Mouse (Mus musculus): ENCODE data around the gene Txnip. TPM values are rescaled to one million over a fixed set of nuclear protein-coding genes. Genes with fewer than 3 reads are reported as not detected.
"Not testable (repeated sequence)": the region's sequence is repeated elsewhere in the genome, so short reads cannot be mapped to it uniquely, and the experiment has no call there.

Gene Txnip
- total RNA-seq (2015) (103 and 139 TPM in 2 replicates), total RNA-seq (2017) (94.6 and 128 TPM in 2 replicates)

DNA sequence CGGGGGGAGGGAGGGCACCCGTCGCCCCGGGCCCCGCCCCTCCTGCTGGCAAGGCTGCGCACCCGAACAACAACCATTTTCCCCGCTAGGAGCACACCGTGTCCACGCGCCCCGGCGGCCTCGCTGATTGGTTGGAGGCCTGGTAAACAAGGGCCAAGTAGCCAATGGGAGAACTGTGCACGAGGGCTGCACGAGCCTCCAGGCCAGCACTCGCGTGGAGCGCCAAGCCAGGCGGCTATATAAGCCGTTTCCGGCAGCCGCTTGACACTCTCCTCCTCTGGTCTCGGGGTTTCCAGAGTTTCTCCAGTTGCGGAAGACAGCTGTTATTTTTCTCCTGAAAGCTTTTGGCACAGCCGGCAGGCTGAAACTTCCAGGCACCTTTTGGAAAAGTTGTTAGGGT is at the start of gene Txnip:
Gene Txnip, plus strand, starts transcription at position 264 of the 400 bp plus-strand sequence.
- peak; percentile 87 for ATAC-seq (replicated peaks; ENCODE audit: poor library complexity)

DNA sequence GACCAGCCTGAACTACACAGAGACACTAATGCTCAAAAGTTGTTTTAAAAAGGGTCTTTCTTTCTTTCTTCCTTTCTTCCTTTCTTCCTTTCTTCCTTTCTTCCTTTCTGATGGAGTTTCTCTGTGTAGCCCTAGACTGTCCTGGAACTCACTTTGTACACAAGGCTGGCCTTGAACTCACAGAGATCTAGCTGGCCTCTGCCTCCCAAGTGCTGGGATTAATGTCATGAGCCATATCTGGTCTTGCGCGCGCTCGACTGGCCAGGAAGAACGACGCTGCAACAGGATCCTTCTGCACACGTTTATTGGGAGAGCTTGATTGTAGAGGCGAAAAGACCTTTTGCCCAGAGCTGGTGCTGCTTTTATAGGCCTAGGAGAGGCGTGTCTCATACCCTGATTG is 49.8 kb upstream of the Txnip start:
- not testable (repeated sequence) for ATAC-seq (replicated peaks; ENCODE audit: poor library complexity)

DNA sequence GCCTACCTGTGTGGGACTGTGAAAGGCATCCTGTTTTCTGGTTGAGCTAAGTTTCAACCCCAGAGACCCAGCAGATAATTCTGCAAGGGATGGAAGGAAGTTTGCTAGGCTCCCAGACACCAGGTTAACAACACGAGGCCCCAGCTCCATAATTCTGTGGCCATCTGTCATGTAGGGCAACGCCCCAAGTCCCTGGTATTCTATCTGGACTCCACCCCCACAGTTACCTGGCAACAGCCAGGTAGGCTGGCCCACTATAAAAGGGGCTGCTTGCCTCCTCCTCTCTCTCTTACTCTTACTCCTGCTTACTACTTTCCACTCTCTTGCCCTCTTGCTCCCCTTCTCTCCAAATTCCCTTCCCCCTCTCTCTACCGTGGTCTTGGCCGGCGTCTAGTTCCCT is 37.6 kb upstream of the Txnip start:
- ATAC-seq (replicated peaks; ENCODE audit: poor library complexity): no peak

DNA sequence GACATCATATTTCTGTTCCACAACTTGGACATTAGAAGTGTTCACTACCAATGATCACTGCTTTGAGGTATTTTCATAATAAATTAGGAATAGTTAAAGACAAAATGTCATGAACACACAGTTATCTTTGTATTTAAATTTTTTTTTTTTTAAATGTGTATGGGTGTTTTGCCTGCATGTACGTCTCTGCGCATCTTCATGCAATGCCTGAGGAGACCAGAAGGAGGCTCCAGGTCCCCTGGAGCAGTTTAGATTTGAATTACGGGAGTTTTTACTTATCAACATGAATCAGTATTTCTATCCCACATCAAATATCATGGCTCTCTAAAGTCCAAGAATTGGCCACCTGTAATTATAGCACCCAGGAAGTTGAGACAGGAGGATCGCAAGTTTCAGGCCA is 35.6 kb upstream of the Txnip start:
- ATAC-seq (replicated peaks; ENCODE audit: poor library complexity): peak; percentile 60

DNA sequence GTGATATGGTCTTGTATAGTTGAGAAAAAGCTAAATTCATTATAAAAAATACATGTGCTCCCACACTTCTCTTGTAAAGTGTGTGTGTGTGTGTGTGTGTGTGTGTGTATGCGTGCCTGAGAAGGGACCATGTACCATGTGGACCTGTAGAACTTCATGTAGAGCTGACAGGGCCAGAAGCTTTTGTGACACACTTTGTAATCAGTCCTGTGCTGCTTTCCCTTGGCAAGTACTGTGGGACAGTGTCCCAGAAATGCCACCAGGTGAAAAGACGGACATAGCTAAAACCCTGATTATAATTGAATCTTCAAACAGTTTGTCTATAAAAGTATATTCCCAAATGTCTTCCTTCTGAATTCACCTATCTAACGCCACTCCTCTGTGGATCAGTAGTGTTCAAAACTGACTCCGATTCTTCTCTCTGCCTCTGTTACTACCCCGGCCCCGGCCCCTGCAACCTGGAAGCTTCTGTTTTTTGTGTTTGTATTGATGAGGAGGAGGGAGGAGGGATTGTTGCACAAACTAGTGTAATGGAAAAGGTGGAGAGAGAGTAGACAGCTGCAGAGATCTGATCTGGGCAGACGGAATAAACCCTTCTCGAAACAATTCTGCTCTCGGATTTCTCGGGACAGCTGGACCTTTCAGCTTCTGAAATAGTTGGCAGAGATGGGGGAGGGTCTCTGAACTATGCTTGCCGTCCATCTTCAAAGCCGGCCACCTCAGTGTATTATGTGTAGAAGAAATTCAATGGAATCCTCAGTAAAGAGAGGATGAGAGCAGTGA is 33.5 kb upstream of the Txnip start:
- ATAC-seq (replicated peaks; ENCODE audit: poor library complexity): no peak

DNA sequence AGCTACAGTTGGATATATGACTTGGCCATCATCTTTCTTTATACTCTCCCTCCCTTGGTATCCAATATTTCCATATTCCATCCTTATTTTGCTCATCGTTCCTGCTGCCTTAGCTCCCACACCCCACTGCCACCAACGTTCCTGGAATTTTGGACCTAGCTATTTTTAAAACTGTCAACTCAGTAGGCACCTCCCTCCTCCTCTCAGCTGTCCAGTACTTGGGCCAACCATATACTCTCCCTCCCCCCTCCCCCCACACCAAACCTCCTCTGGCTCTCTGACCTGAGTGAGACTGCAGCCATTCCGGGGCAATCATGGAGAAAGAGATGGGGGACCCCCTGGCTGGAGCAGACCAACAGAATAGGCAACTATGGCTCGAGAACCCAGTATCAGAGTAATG is 32.8 kb upstream of the Txnip start, which contains the start of gene Hfe2:
Gene Hfe2, plus strand, starts transcription at position 259 of the 400 bp plus-strand sequence.
- ATAC-seq (replicated peaks; ENCODE audit: poor library complexity): no peak

DNA sequence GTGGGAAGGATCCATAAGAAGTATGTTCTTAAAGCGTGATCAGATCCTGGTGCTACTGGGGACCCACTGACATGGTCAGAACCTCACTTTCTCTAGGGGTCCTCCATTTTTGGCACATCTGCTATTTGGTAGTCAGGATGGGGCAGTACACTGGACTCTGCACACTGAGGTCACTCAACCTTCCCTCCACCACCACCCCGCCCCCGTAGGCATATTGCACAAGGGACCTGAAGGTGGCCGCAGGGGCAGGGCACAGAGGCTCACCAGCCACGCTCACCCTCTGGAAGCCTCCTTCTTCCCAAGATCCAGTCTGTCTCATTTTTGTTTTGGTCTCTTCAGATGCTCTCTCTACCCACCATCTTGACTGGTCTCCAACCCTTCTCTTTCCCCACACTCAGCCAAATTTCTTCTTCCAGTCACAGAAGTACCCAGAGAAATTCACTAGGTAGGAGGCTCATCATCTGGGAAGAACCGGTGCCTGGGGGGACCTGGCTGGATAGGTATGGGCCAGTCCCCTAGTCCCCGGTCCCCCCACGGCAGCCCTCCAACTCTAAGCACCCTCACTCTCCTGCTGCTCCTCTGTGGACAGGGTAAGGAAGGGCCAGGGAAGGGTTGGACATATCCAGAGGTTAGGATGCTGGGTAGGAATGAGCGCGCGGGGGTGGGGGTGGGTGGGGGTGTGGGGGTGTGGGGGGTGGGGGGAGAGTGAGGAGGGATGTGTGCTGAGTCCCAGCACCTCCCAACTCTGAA is 31.6 kb upstream of the Txnip start:
- no peak for ATAC-seq (replicated peaks; ENCODE audit: poor library complexity)

DNA sequence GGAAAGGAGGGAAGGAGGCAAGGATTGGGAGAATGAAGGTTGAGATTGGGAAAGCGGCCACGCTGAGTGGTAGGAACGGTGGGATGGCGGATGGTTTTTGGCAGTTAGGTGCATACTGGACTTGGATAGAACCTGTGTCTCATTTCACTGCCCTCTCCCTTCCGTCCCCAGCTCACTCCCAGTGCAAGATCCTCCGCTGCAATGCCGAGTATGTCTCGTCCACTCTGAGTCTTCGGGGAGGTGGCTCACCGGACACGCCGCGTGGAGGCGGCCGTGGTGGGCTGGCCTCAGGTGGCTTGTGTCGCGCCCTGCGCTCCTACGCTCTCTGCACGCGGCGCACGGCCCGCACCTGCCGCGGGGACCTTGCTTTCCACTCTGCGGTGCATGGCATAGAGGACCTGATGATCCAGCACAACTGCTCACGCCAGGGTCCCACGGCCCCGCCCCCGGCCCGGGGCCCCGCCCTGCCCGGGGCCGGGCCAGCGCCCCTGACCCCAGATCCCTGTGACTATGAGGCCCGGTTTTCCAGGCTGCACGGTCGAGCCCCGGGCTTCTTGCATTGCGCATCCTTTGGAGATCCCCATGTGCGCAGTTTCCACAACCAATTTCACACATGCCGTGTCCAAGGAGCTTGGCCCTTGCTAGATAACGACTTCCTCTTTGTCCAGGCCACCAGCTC is 30.8 kb upstream of the Txnip start:
- no peak for ATAC-seq (replicated peaks; ENCODE audit: poor library complexity)

DNA sequence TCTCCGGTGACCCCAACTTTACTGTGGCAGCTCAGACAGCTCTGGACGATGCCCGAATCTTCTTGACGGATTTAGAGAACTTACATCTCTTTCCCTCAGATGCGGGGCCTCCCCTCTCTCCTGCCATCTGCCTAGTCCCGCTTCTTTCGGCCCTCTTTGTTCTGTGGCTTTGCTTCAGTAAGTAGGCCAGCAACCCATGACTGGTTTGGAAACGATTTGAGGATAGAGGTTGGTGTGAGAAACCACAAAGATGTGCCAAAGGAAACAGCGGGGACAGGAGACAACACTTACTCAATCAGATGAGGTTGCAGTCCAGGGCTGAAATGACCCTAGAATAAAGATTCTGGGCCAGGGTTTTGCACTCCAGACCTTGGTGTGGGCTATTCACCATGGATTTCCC is 29.3 kb upstream of the Txnip start:
- no peak for ATAC-seq (replicated peaks; ENCODE audit: poor library complexity)

DNA sequence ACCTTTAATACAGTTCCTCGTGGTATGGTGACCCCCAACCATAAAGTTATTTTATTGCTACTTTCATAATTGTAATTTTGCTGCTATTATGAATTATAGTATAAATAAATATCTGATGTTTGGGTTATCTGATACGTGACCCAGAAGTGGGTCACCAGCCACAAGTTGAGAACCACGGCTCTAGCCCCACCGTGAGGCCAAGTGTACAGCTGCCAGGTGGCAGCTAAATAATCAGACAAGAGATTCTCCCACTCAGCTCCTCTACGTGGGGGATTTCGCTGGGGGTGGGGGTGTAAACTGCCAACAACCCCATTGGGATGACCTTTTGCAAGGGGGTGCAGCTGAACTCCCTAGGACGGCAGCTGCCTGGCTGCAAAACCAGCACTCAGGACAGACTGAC is 25.7 kb upstream of the Txnip start:
- no peak for ATAC-seq (replicated peaks; ENCODE audit: poor library complexity)

DNA sequence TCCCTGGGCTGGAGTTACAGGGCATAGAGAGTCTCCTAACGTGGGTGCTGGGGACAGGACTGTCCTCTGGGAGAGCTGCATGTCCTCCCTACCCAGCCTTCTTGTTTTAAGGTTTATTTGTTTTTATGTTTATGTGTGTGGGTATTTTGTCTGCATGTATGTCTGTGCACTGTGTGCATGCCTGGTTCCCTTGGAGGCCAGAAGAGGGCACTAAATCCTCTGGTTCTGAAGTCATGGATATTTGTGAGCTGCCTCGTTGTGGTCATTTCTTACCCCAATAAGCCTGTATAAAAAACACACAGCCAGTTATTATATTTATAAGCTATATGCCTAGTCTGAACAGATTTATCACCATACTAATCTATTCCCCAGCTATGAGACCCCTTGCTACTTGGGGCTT is 23.5 kb upstream of the Txnip start:
- ATAC-seq (replicated peaks; ENCODE audit: poor library complexity): no peak

DNA sequence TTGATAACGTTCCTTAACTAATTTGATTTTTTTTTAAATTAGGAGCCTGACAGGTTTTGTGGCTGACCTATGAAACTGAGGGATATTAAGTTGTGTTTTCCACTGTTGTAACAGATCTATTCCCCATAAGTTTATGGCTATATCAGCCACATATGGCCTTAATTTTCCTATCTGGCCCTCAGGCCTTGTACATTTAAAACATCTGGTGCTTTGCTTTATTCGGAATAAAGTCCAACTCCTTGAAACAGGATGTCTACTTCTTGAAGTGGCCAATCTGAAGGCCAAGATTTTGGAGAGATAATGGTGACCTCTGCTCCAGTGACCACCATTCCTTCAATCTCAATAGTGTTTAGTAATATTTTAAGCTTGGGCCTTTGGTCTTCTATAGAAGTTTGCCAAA is 18.4 kb upstream of the Txnip start:
- no peak for ATAC-seq (replicated peaks; ENCODE audit: poor library complexity)

DNA sequence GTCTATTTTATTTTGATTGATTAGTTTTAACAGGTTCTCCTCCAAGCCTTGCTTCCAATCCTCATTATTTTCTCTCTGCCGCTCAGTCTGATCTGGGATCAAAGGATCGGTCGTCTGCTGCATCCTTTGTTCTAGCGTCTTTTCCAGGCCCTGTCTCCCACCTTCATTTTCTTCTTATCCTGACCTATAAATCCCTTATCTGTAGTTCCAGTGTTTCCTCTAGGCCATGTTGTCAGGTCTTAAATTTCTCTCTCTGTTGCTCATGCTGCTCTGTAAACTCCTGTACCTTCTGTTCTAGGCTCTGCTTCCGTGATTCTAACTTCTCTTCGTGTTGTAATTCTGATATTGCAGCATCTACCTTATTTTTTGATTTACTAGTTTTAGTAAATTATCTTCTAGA is 17.0 kb upstream of the Txnip start:
- no peak for ATAC-seq (replicated peaks; ENCODE audit: poor library complexity)

DNA sequence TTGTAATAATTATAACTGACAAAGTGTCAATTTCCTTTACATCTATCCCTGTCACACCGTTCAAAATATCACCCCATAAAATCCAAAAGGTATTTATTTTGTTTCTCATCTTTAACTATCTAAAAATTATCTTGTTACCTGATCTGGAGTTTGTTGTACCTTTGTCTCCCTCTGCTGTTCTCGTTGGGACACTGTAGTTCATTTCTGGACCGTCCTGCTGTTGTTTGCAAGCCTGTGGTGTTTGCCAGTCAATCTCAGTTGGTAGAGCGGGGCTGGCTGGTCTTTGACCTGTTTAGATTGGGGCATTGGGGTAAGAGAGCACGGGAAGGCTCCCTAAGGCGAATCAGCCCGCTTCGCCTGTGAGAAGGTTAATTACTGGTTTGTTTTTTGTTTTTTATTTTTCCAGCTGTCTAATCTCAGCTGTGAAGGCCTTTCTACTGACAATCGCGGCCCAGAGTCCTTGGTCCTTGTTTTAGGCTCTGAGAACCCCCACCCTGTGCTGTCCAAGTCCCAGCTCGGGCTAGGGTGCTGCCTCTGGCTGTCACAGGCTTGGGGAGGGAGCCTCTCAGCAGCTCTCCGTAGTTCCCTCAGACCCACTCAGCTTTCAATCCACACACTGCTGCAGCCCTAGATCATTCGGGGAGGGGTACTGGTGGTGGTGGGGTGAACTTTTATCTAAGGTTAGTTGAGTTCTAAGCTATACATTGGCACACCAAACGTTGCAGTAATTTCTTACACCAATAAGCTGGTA is 16.3 kb upstream of the Txnip start:
- peak; percentile 44; the same call in 1 of the 2 replicates for ATAC-seq (replicated peaks; ENCODE audit: poor library complexity)

DNA sequence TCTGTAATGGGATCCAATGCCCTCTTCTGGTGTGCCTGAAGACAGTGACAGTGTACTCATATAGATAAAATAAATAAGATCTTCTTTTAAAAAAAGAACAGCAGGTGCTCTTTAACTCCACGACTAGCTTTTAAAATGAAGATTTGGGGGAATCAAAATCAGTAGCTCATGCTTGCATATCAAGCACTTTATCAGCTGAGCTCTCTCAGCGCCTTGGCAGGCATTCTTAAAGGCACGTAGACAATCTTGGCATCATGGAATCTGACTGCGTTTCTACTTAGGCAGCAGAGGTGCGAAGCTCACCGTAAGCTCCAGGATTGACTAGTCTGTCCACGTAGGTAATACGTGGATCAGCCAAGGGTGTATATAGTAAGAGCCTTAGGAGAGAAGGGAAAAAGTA is 15.2 kb upstream of the Txnip start:
- no peak for ATAC-seq (replicated peaks; ENCODE audit: poor library complexity)

DNA sequence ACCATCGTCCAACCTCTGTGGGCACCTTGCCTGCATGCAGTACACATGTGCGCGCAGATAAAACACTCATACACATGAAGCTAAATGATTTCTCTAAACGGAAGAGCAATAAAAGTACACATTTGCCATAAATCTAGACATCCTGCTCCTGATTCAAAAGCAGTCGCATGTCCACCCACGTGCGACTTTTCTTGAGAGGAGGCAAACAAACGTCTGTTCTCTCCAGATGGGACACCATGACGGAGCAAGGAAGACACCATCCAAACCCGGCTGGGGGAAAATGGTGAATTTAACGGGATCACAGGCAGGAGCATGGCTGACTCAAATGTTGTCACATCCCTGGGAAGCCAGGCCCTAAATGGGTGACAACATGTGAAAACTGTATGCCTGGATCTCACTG is 14.4 kb upstream of the Txnip start:
- no peak for ATAC-seq (replicated peaks; ENCODE audit: poor library complexity)

DNA sequence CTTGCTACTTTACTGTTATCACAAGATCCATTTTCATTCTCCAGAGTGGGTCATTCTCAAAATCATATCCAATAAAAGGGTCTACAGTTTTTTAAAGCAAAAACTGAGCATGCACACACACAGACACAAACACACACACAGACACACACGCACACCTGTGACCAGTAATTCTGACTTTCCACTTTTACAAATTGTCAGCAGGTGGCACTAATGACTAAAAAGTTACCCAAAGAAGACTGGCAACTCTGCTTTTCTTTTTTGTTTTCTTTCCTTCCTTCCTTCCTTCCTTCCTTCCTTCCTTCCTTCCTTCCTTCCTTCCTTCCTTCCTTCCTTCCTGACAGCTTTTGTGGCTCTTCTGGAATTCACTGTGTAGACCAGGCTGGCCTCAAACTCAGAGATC is 12.2 kb upstream of the Txnip start:
- ATAC-seq (replicated peaks; ENCODE audit: poor library complexity): no peak

DNA sequence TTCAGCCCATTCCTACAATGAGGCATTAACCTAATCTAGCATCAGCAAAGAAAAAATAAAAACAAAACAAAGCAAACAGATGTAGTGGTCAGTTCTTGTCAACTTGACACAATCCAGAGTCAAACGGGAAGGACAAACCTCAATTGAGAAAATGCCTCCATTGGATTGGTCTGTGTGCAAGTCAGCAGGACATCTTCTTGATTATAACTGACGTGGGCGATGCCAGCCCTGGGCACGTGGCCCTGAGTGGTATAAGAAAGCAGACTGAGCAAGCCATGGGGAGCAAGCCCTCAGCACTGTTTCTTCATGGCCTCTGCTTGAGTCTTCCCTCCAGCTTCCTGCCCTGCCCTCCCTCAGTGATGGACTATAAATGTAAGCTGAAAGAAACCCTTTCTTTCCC is 10.9 kb upstream of the Txnip start:
- ATAC-seq (replicated peaks; ENCODE audit: poor library complexity): no peak

DNA sequence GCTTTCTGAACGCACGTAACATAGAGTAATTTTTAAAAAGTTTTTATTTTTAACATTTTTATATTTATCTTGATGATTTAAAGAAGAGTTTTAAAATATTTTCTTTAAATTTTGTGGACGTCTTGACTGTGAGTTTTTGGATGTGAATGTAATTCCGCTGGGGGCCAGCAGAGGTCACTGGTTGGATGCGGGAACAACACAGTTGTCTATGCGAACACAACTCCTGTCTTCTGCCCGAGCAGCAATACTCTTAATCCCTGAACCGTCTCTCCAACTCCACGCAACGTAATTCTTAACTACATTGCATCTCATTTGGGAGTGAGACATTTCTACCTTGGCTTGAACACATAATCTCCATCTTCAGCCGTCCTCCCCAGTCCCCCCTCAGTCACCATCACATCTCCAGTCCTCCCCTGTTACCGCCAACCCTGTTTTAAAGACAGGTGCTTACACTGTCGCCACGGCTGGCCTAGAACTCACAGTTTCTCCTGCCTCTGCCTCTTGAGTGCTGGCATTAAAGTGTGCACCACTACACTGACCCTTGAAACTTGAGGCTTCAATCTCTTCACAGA is 10.3 kb upstream of the Txnip start:
- peak; percentile 93 for ATAC-seq (replicated peaks; ENCODE audit: poor library complexity)

DNA sequence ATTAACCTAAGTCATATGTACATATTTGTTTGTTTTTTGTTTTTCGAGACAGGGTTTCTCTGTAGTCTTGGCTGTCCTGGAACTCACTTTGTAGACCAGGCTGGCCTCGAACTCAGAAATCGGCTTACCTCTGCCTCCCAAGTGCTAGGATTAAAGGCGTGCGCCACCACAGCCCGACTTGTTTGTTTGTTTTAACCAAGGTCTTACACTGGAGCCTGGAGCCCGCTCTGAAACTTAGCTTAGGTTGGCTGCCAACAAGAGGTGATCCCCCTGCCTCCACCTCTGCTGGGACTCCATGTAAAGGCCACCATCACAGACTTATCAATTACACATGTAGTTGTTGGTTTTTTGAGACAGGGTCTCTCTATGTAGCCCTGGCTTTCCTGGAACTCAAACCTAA is 8.9 kb upstream of the Txnip start:
- ATAC-seq (replicated peaks; ENCODE audit: poor library complexity): no peak

DNA sequence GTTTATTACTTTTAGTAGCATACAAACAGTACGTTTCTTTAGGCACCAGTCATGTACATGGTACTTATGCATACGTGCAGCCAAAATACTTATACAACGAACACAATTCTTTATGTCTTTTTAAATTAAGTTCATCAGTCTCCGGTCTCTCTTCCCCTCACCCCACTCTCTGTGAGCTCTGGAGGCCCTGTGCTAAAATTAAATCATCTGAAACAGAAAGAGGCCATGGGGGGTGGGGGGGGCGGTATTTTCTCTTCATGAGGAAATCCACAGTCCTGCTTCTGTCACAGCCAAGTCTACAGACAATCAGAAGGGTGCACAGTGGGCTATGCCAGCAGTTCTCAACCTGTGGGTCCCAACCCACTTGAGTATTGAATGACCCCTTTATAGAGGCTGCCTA is 8.4 kb upstream of the Txnip start:
- no peak for ATAC-seq (replicated peaks; ENCODE audit: poor library complexity)

Measured in megakaryocyte progenitor cell, adult 5-6 weeks (primary cell).